Mouse (Mus musculus) liver, adult 10 weeks (tissue): ENCODE measurements around the gene Ube2d2b. TPM values are rescaled to one million over a fixed set of nuclear protein-coding genes. Genes with fewer than 3 reads are reported as not detected.

Source experiments
- polyA plus RNA-seq: library from polyadenylated mRNA; stranded (reverse); fragments of 350-450 nt; fragmentation: Illumina TruSeq; extraction: RNeasy Lipid Tissue Mini Kit (QIAGEN cat#74804); gene quantifications from one replicate; pipeline ENCODE4 v1.2.3, GENCODE M21; 2014; ENCODE audit warnings: low read depth, low replicate concordance

Gene Ube2d2b
- not detected for polyA plus RNA-seq

GRCm38 (mm10) chr5:107829998-107830560, at the start of gene Ube2d2b:
TSS of gene Ube2d2b (plus strand) at chr5:107830099.

GRCm38 (mm10) chr5:107874561-107875260, 44.8 kb downstream of the Ube2d2b start, which contains the start of gene Evi5:
TSS of gene Evi5 (minus strand) at chr5:107875107.

Other genes starting within 250 kb of the Ube2d2b start
- 12.6 TPM for gene Rpap2, start 232.7 kb upstream of the Ube2d2b start, polyA plus RNA-seq
- 10.9 TPM for gene Glmn, start 232.2 kb upstream of the Ube2d2b start, polyA plus RNA-seq
- not detected for gene Gfi1, start 104.1 kb upstream of the Ube2d2b start, polyA plus RNA-seq
- gene Evi5, start 45.0 kb downstream of the Ube2d2b start, polyA plus RNA-seq = 140 TPM
- 235 TPM for gene Rpl5, start 70.4 kb downstream of the Ube2d2b start, polyA plus RNA-seq
- gene Fam69a, start 157.0 kb downstream of the Ube2d2b start, polyA plus RNA-seq = 30.3 TPM
- gene Mtf2, start 235.6 kb downstream of the Ube2d2b start, polyA plus RNA-seq = 14.3 TPM